Mouse (Mus musculus): ENCODE measurements around the gene Ythdf2.

- TF ChIP-seq POLR2A (IDR thresholded peaks at IDR 0.05; ENCODE audit: extremely low read depth, insufficient read depth, low read length) = no peak
- TF ChIP-seq CTCF (IDR thresholded peaks at IDR 0.05; ENCODE audit: extremely low read depth, insufficient read depth, low read length) = no peak
These were observed 42.3 kb downstream of the Ythdf2 start for GRCm38 (mm10) chr4:132169761-132170160.
